Mouse (Mus musculus) liver, adult 2 months (tissue): ENCODE data around the gene Arhgap21.

ENCODE experiments used
- CTCF ChIP-seq: fragments of 200-500 bp; IDR thresholded peaks from 2 replicates; pipeline ENCODE4 v1.5.1; 2011; ENCODE audit warnings: low read depth, low read length, control low read depth
- POLR2A ChIP-seq: fragments of 200-500 bp; IDR thresholded peaks from 2 replicates; pipeline ENCODE4 v1.6.1; 2011; ENCODE audit warnings: low read length, control low read depth; ENCODE audit not compliant: insufficient read depth; ENCODE audit errors: extremely low read depth

GRCm38 (mm10) chr2:20967101-20967645 lies 1.5 kb downstream of the Arhgap21 start:
- TF ChIP-seq CTCF, result no peak
- no peak for TF ChIP-seq POLR2A
